Mouse (Mus musculus) cortical plate, adult 2 months (tissue): Measurements from ENCODE around the gene Axin2. TPM values are rescaled to one million over a fixed set of nuclear protein-coding genes. Genes with fewer than 3 reads are reported as not detected.

ENCODE experiments used
- H3K27ac ChIP-seq: fragments of 200-500 bp; 2 replicates; pipeline ENCODE4 v1.5.1; 2012; ENCODE audit warnings: low read length, control low read depth, inconsistent platforms; ENCODE audit not compliant: insufficient read depth
- H3K4me1 ChIP-seq: fragments of 200-500 bp; 2 replicates; pipeline ENCODE4 v1.6.1; 2011; ENCODE audit warnings: low read length; ENCODE audit not compliant: control insufficient read depth, insufficient read depth
- H3K4me3 ChIP-seq: fragments of 200-500 bp; 2 replicates; pipeline ENCODE4 v1.5.1; 2011; ENCODE audit warnings: mild to moderate bottlenecking, low read length, control low read depth; ENCODE audit not compliant: insufficient read depth
- CTCF ChIP-seq: fragments of 200-500 bp; IDR thresholded peaks from 2 replicates; pipeline ENCODE4 v1.5.1; 2011; ENCODE audit warnings: mild to moderate bottlenecking, control low read depth, low read length; ENCODE audit not compliant: insufficient read depth; ENCODE audit errors: extremely low read depth
- POLR2A ChIP-seq: fragments of 200-500 bp; IDR thresholded peaks from 2 replicates; pipeline ENCODE4 v1.6.1; 2011; ENCODE audit warnings: mild to moderate bottlenecking, low read length, control low read depth; ENCODE audit not compliant: insufficient read depth; ENCODE audit errors: extremely low read depth
- polyA plus RNA-seq: library from polyadenylated mRNA; depleted of rRNA; stranded (reverse); fragments of >200 nt; gene quantifications from 2 replicates; pipeline ENCODE4 v1.2.3, GENCODE M21; 2012

Axin2 gene
- polyA plus RNA-seq, 1 experiment, result 21.8 TPM

- H3K4me1 ChIP-seq, result peaks cover 5% of the 10 kb centered on the region; the same call in 1 of the 2 replicates
Measured at GRCm38 (mm10) chr11:108921506-108922455, 1.6 kb downstream of the Axin2 start.

DNA sequence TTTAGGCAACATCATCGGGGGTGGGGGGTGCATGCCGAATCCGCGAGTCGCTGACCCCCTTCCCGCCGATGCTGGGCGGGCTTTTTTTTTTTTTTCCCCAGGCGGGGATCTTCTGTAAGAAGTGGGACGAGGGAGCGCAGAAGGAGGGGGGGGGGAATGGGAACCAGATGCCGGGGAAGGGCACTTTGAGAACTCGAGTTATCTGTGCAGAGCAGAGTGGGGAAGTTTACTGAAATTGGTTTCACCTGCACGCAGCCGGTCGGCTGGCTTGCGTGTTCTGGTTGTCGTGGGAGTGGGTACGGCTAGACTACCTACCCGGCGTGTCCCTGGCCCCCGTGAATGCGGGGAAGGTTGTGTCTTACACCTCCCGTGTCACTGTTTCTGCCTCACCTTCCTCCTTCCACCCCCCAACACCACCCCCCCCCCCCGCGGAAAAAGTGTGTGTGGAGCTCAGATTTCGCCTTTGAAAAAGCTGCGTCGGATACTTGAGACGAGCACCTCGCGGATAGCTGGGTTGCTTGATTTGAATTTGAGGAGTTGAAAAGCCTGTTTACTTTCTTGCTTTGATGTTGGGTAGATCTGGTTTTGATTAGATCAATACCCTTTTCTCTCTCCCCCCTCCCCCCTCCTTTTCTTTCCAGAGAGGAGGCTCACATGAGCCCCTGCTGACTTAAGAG lies 2.5 kb downstream of the Axin2 start:
- H3K4me1 ChIP-seq, result peaks cover 5% of the 10 kb centered on the region; the same call in 1 of the 2 replicates
- peak overlapping the region; percentile 72 for H3K4me3 ChIP-seq
- TF ChIP-seq CTCF, result no peak
- 0 out of 2 replicates have a peak overlapping the region, but pooled peaks have one; percentile 90 for H3K27ac ChIP-seq

More at GRCm38 (mm10) chr11:108921506-108922455, 1.6 kb downstream of the Axin2 start:
- Histone ChIP-seq H3K4me3 (peak overlapping the region; percentile 72), H3K27ac (peak overlapping the region; percentile 90)
- TF ChIP-seq POLR2A, result no peak
- no peak for TF ChIP-seq CTCF

GRCm38 (mm10) chr11:108923188-108923575 lies 3.0 kb downstream of the Axin2 start:
- peaks cover 2% of the 10 kb centered on the region; the same call in 1 of the 2 replicates for H3K4me1 ChIP-seq
- TF ChIP-seq CTCF, result no peak
- TF ChIP-seq POLR2A, result no peak
- H3K4me3 ChIP-seq, result peak overlapping the region; percentile 72
- no peak overlapping the region for H3K27ac ChIP-seq

DNA sequence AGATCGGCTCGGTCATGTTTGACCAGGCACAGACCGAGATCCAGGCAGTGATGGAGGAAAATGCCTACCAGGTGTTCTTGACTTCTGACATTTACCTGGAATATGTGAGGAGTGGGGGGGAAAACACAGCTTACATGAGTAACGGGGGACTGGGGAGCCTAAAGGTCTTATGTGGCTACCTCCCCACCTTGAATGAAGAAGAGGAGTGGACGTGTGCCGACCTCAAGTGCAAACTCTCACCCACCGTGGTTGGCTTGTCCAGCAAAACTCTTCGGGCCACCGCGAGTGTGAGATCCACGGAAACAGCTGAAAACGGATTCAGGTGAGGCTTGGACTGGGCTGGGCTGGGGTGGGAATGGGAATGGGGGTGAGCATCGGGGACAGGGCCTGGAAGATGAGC lies 3.6 kb downstream of the Axin2 start:
- H3K4me3 ChIP-seq, result peak overlapping the region; percentile 72
- H3K4me1 ChIP-seq, result peaks cover 2% of the 10 kb centered on the region
- H3K27ac ChIP-seq, result no peak overlapping the region
- TF ChIP-seq CTCF, result no peak
- no peak for TF ChIP-seq POLR2A

GRCm38 (mm10) chr11:108924346-108924745 lies 4.2 kb downstream of the Axin2 start:
- Histone ChIP-seq H3K27ac (no peak overlapping the region), H3K4me1 (peaks cover 7% of the 10 kb centered on the region), H3K4me3 (peak overlapping the region; percentile 72)
- no peak for TF ChIP-seq CTCF
- no peak for TF ChIP-seq POLR2A

- no peak overlapping the region for H3K27ac ChIP-seq
- H3K4me3 ChIP-seq, result peak overlapping the region; percentile 72; the same call in 1 of the 2 replicates
- H3K4me1 ChIP-seq, result peaks cover 7% of the 10 kb centered on the region
- no peak for TF ChIP-seq POLR2A
- TF ChIP-seq CTCF, result peak; percentile 91
Measured at GRCm38 (mm10) chr11:108925202-108925601, 5.1 kb downstream of the Axin2 start.

- TF ChIP-seq CTCF, result no peak
- no peak for TF ChIP-seq POLR2A
- Histone ChIP-seq H3K4me3 (0 out of 2 replicates have a peak overlapping the region, but pooled peaks have one; percentile 72), H3K27ac (no peak overlapping the region), H3K4me1 (peaks cover 7% of the 10 kb centered on the region)
Measured at GRCm38 (mm10) chr11:108925826-108926225, 5.7 kb downstream of the Axin2 start.

- peaks cover 7% of the 10 kb centered on the region for H3K4me1 ChIP-seq
- H3K27ac ChIP-seq, result no peak overlapping the region
- TF ChIP-seq CTCF (no peak), POLR2A (no peak)
- H3K4me3 ChIP-seq, result no peak overlapping the region
Measured at GRCm38 (mm10) chr11:108926345-108927092, 6.4 kb downstream of the Axin2 start.

DNA sequence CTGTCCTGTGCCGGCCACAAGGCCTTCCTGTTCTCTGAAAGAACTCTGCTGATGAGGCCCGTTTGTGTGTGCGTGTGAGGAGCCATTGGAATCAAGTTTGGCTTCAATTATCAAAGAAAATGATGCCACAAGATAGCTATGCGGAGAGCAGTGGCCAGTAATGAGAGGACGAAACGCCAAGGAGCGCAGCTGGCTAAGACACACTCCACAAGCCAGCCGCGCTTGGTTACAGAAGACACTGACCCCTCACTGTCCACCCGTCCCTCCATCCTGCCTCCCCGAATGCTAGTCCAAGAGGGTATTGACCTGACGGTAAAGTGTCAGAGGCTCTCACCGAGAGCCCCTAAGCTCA lies 6.9 kb downstream of the Axin2 start:
- TF ChIP-seq CTCF (no peak), POLR2A (no peak)
- H3K27ac ChIP-seq, result no peak overlapping the region
- H3K4me3 ChIP-seq, result no peak overlapping the region
- H3K4me1 ChIP-seq, result peaks cover 7% of the 10 kb centered on the region

DNA sequence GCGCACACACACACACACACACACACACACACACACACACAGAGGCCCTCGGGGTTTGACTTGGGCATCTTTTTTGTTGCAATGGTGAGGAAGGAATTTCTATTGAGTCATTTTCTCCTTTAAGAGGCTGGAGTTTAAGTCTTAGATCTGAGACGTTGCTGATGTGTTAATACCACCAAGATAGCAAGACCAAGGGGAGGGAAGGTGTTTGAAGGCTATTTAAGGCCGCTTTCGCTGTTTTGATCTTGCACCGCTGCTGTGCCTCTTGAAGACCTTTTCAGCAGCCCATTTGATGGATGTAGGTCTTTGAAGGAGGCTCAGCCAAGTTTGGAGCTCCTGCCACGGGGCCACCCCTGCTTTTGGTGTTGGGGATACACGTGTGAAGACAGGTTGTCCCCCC lies 7.9 kb downstream of the Axin2 start:
- Histone ChIP-seq H3K27ac (no peak overlapping the region), H3K4me1 (peaks cover 7% of the 10 kb centered on the region)
- no peak for TF ChIP-seq CTCF
- TF ChIP-seq POLR2A, result no peak

More for the DNA sequence above, 7.9 kb downstream of the Axin2 start:
- H3K4me3 ChIP-seq, result no peak overlapping the region
